Mouse (Mus musculus) spleen, adult 10 weeks (tissue): ENCODE results near the gene Slc26a8. TPM values are rescaled to one million over a fixed set of nuclear protein-coding genes. Genes with fewer than 3 reads are reported as not detected.

Experiments used
- polyA plus RNA-seq: library from polyadenylated mRNA; stranded (reverse); fragments of 350-450 nt; fragmentation: Illumina TruSeq; extraction: RNeasy Lipid Tissue Mini Kit (QIAGEN cat#74804); gene quantifications from one replicate; pipeline ENCODE4 v1.2.3, GENCODE M21; 2015; ENCODE audit warnings: low replicate concordance; ENCODE audit not compliant: insufficient read depth

The Slc26a8 gene
- polyA plus RNA-seq = 0.84 TPM

GRCm38 (mm10) chr17:28689586-28690283 lies at the start of gene Slc26a8:
Gene Slc26a8 (minus strand): TSS chr17:28690233.

GRCm38 (mm10) chr17:28725783-28726182 lies 35.8 kb upstream of the Slc26a8 start, which contains the start of gene AC170998.1:
Gene AC170998.1 (plus strand): TSS chr17:28726083.

GRCm38 (mm10) chr17:28690776-28691686 lies 998 bp upstream of the Slc26a8 start, which contains the start of gene Mapk14:
Gene Mapk14 (plus strand): TSS chr17:28691329.

GRCm38 (mm10) chr17:28622300-28622759 lies 67.7 kb downstream of the Slc26a8 start, which contains the start of gene Srpk1:
Gene Srpk1 (minus strand): TSS chr17:28622709.

Other genes with a start within 250 kb of the Slc26a8 start
- 51.8 TPM for gene Fkbp5, start 172.7 kb downstream of the Slc26a8 start, polyA plus RNA-seq
- gene Armc12, start 159.4 kb downstream of the Slc26a8 start, polyA plus RNA-seq = 0.37 TPM
- gene Clpsl2, start 140.8 kb downstream of the Slc26a8 start, polyA plus RNA-seq = not detected
- 5.0 TPM for gene Clps, start 129.5 kb downstream of the Slc26a8 start, polyA plus RNA-seq
- not detected for gene Lhfpl5, start 114.6 kb downstream of the Slc26a8 start, polyA plus RNA-seq
- gene Srpk1, start 67.5 kb downstream of the Slc26a8 start, polyA plus RNA-seq = 186 TPM
- gene Mapk14, start 1.1 kb upstream of the Slc26a8 start, polyA plus RNA-seq = 178 TPM
- 3.3 TPM for gene AC170998.1, start 35.9 kb upstream of the Slc26a8 start, polyA plus RNA-seq
- gene Mapk13, start 79.1 kb upstream of the Slc26a8 start, polyA plus RNA-seq = 1.0 TPM
- 44.6 TPM for gene Brpf3, start 110.9 kb upstream of the Slc26a8 start, polyA plus RNA-seq
- not detected for gene Pnpla1, start 168.2 kb upstream of the Slc26a8 start, polyA plus RNA-seq
- 0.88 TPM for gene 4930539E08Rik, start 225.1 kb upstream of the Slc26a8 start, polyA plus RNA-seq